Mouse (Mus musculus): ENCODE data around the gene Ankar. TPM values are rescaled to one million over a fixed set of nuclear protein-coding genes. Genes with fewer than 3 reads are reported as not detected.

The Ankar gene
- polyA plus RNA-seq, 1 experiment from 2014 or later, result not detected

- Histone ChIP-seq H3K27ac (no peak overlapping the region), H3K9me3 (no peaks in the 10 kb centered on the region), H3K27me3 (replicated peaks) (no peaks in the 10 kb centered on the region), H3K4me3 (replicated peaks) (no peak overlapping the region), H3K36me3 (no peaks in the 10 kb centered on the region), H3K9ac (no peak overlapping the region), H3K4me2 (replicated peaks) (no peak overlapping the region), H3K4me1 (replicated peaks) (no peaks in the 10 kb centered on the region)
- 30% methylated on average over 4 of the region's 4 CpGs for WGBS
- ATAC-seq, result no peak
These were observed 1.7 kb downstream of the Ankar start for GRCm38 (mm10) chr1:72698651-72699050.

DNA sequence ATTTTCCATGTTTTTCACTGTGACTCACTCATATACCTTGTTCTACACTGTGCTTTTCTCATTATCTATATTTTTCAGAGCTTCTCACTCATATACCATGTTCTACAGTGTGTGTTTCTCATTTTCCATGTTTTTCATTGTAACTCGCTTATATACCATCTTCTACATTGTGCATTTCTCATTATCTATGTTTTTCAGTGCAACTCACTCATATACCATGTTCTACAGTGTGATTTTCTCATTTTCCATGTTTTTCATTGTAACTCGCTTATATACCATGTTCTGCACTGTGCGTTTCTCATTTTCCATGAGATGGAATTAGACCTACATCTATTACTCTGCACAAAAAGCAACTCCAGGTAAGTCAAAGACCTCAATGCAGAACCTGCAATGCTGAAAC is 4.1 kb downstream of the Ankar start:
- H3K27ac ChIP-seq, result no peak overlapping the region
- no peak for ATAC-seq
- no peaks in the 10 kb centered on the region for H3K27me3 ChIP-seq (replicated peaks)
- no peak overlapping the region for H3K4me2 ChIP-seq (replicated peaks)
- H3K4me1 ChIP-seq (replicated peaks), result no peaks in the 10 kb centered on the region
- H3K4me3 ChIP-seq (replicated peaks), result no peak overlapping the region
- no peaks in the 10 kb centered on the region for H3K9me3 ChIP-seq
- H3K36me3 ChIP-seq, result no peaks in the 10 kb centered on the region
- no peak overlapping the region for H3K9ac ChIP-seq
- WGBS, result 48% methylated on average over 3 of the region's 3 CpGs

GRCm38 (mm10) chr1:72673070-72673469 is 27.3 kb downstream of the Ankar start:
- no peaks in the 10 kb centered on the region for H3K4me1 ChIP-seq (replicated peaks)
- no peak for ATAC-seq
- H3K27me3 ChIP-seq (replicated peaks), result no peaks in the 10 kb centered on the region
- H3K27ac ChIP-seq, result no peak overlapping the region
- H3K9ac ChIP-seq, result no peak overlapping the region
- no peaks in the 10 kb centered on the region for H3K9me3 ChIP-seq
- H3K4me2 ChIP-seq (replicated peaks), result no peak overlapping the region
- H3K36me3 ChIP-seq, result no peaks in the 10 kb centered on the region
- WGBS, result 46% methylated on average over 3 of the region's 3 CpGs
- no peak overlapping the region for H3K4me3 ChIP-seq (replicated peaks)

- peak; percentile 43; the same call in 1 of the 2 replicates for ATAC-seq
- Histone ChIP-seq H3K4me2 (replicated peaks) (peak overlapping the region; percentile 56), H3K36me3 (no peaks in the 10 kb centered on the region), H3K9ac (no peak overlapping the region), H3K27ac (no peak overlapping the region), H3K4me1 (replicated peaks) (no peaks in the 10 kb centered on the region), H3K9me3 (no peaks in the 10 kb centered on the region), H3K4me3 (replicated peaks) (peak overlapping the region; percentile 31), H3K27me3 (replicated peaks) (no peaks in the 10 kb centered on the region)
- WGBS, result 37% methylated on average over 49 of the region's 49 CpGs
These were observed 59.5 kb downstream of the Ankar start for GRCm38 (mm10) chr1:72640658-72641410.

DNA sequence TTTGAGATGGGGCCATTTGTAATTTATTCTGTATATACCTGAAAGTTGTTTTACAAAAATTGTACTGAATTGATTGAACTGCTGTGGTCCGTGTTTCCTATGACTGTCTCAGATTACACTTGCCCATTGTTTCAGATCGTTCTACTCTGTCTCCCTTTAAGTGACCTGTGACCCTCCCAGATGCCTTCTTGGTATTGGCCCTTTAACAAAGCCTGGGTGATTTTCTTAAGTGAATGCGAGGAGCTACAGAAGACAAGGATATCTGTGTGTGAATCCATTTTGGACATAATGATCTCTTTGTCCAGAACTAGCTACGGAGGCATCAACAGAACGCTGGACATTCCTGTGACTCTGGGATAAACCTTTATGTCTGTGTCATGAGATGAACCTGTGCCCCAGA is 65.2 kb downstream of the Ankar start:
- WGBS, result 53% methylated on average over 5 of the region's 5 CpGs
- no peak for ATAC-seq

DNA sequence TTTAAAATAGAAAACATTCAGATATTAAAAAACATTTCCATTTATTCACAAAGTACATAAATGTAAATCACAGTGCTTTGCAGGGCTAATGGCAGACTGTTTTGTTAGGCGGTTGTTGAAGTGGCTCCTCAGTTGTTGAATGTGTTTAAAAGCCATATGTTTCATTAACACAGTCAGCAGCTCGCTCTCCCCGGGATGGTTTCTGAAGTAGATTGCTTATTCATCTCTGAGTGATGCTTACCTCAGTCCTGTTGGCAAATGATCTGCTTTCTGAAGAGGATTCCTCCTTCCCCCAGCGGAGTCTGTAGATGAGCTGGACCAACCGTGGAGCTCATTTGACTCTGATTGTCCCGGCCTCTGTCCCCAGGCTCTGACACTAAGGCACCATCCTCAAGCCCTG is 88.2 kb downstream of the Ankar start:
- H3K9me3 ChIP-seq, result no peaks in the 10 kb centered on the region

More for the DNA sequence above, 65.2 kb downstream of the Ankar start:
- H3K4me2 ChIP-seq (replicated peaks), result no peak overlapping the region
- no peak overlapping the region for H3K27ac ChIP-seq
- H3K9me3 ChIP-seq, result no peaks in the 10 kb centered on the region
- H3K4me1 ChIP-seq (replicated peaks), result no peaks in the 10 kb centered on the region
- no peaks in the 10 kb centered on the region for H3K27me3 ChIP-seq (replicated peaks)
- H3K9ac ChIP-seq, result no peak overlapping the region
- no peak overlapping the region for H3K4me3 ChIP-seq (replicated peaks)
- H3K36me3 ChIP-seq, result 0 out of 2 replicates have a peak, but pooled peaks cover 8% of the 10 kb centered on the region

GRCm38 (mm10) chr1:72609887-72610877 is 90.2 kb downstream of the Ankar start:
- WGBS, result 81% methylated on average over 23 of the region's 23 CpGs
- Histone ChIP-seq H3K27me3 (replicated peaks) (no peaks in the 10 kb centered on the region), H3K4me3 (replicated peaks) (no peak overlapping the region), H3K9me3 (no peaks in the 10 kb centered on the region), H3K27ac (no peak overlapping the region), H3K36me3 (0 out of 2 replicates have a peak, but pooled peaks cover 17% of the 10 kb centered on the region), H3K9ac (no peak overlapping the region), H3K4me1 (replicated peaks) (no peaks in the 10 kb centered on the region), H3K4me2 (replicated peaks) (no peak overlapping the region)
- ATAC-seq, result no peak

More for the DNA sequence above, 88.2 kb downstream of the Ankar start:
- Histone ChIP-seq H3K27me3 (replicated peaks) (no peaks in the 10 kb centered on the region), H3K27ac (no peak overlapping the region), H3K36me3 (peaks cover 24% of the 10 kb centered on the region; the same call in 1 of the 2 replicates), H3K4me2 (replicated peaks) (no peak overlapping the region), H3K4me3 (replicated peaks) (no peak overlapping the region), H3K4me1 (replicated peaks) (no peaks in the 10 kb centered on the region), H3K9ac (no peak overlapping the region)
- WGBS, result 90% methylated on average over 6 of the region's 6 CpGs
- ATAC-seq, result no peak

DNA sequence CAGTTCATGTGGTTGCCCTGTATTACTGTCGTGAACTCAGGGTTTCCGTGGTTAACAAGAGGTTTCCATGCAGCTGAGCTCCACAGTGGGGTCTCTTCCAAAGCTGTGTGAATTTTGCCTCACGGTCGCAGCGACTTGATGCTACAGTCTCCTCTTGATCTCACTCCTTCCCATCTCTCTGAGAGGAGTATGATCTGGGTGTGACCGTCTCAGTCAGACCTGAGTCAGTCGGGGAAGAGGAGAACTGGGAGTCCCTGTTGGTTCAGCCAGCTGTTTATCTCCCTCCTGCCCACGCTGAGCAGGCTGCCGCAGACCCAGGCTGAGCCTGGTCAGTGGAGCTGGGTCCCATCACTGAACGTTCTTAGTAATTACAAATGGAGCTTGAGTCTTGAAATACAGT is 91.2 kb downstream of the Ankar start:
- no peak overlapping the region for H3K4me3 ChIP-seq (replicated peaks)
- no peak overlapping the region for H3K9ac ChIP-seq
- WGBS, result 88% methylated on average over 10 of the region's 10 CpGs
- no peaks in the 10 kb centered on the region for H3K4me1 ChIP-seq (replicated peaks)
- H3K9me3 ChIP-seq, result no peaks in the 10 kb centered on the region
- ATAC-seq, result no peak
- no peak overlapping the region for H3K4me2 ChIP-seq (replicated peaks)
- H3K27me3 ChIP-seq (replicated peaks), result no peaks in the 10 kb centered on the region
- H3K36me3 ChIP-seq, result 0 out of 2 replicates have a peak, but pooled peaks cover 17% of the 10 kb centered on the region
- no peak overlapping the region for H3K27ac ChIP-seq

DNA sequence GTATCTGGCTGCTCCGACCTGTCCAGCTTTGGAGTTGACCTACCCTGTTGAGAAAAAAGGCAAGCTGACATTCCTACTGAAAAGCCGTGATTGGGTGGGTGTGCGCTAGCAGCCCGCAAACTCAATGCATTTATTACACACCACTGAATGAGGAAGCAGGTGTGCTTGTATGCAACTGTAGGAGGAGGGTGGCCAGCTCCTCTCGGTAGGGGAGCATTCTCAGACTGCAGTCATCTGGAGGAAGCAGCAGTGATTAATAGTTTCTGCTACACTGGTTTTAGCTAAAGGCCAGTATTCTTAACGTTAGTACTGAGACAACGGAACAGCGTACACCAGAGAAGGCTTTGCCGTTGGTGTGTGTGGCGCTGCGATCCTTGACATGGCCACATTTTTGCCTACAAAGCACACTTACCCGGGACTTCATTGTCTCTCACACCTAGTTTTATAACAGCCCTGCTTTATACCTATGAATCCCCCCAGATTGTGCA is 94.1 kb downstream of the Ankar start:
- Histone ChIP-seq H3K9ac (no peak overlapping the region), H3K27me3 (replicated peaks) (no peaks in the 10 kb centered on the region), H3K9me3 (no peaks in the 10 kb centered on the region), H3K4me1 (replicated peaks) (no peaks in the 10 kb centered on the region), H3K4me3 (replicated peaks) (no peak overlapping the region), H3K27ac (no peak overlapping the region), H3K36me3 (peaks cover 8% of the 10 kb centered on the region; the same call in 1 of the 2 replicates), H3K4me2 (replicated peaks) (no peak overlapping the region)
- no peak for ATAC-seq
- 85% methylated on average over 12 of the region's 12 CpGs for WGBS

- H3K27me3 ChIP-seq (replicated peaks), result no peaks in the 10 kb centered on the region
- no peak overlapping the region for H3K9ac ChIP-seq
- H3K9me3 ChIP-seq, result no peaks in the 10 kb centered on the region
- WGBS, result 93% methylated on average over 5 of the region's 5 CpGs
- no peak overlapping the region for H3K27ac ChIP-seq
- no peak for ATAC-seq
- no peak overlapping the region for H3K4me2 ChIP-seq (replicated peaks)
- no peak overlapping the region for H3K4me3 ChIP-seq (replicated peaks)
- peaks cover 11% of the 10 kb centered on the region for H3K4me1 ChIP-seq (replicated peaks)
- peaks cover 7% of the 10 kb centered on the region; the same call in 1 of the 2 replicates for H3K36me3 ChIP-seq
These were observed 97.6 kb downstream of the Ankar start for GRCm38 (mm10) chr1:72602803-72603202.

GRCm38 (mm10) chr1:72602186-72602585 is 98.2 kb downstream of the Ankar start:
- Histone ChIP-seq H3K36me3 (peaks cover 10% of the 10 kb centered on the region; the same call in 1 of the 2 replicates), H3K4me1 (replicated peaks) (peaks cover 11% of the 10 kb centered on the region), H3K9ac (no peak overlapping the region), H3K9me3 (no peaks in the 10 kb centered on the region), H3K4me3 (replicated peaks) (no peak overlapping the region), H3K27ac (no peak overlapping the region), H3K4me2 (replicated peaks) (no peak overlapping the region), H3K27me3 (replicated peaks) (no peaks in the 10 kb centered on the region)
- WGBS, result 69% methylated on average over 5 of the region's 5 CpGs
- ATAC-seq, result no peak

GRCm38 (mm10) chr1:72601233-72601632 is 99.1 kb downstream of the Ankar start:
- ATAC-seq, result no peak
- peaks cover 11% of the 10 kb centered on the region for H3K4me1 ChIP-seq (replicated peaks)
- H3K4me3 ChIP-seq (replicated peaks), result no peak overlapping the region
- H3K9me3 ChIP-seq, result no peaks in the 10 kb centered on the region
- no peak overlapping the region for H3K4me2 ChIP-seq (replicated peaks)
- H3K36me3 ChIP-seq, result peaks cover 19% of the 10 kb centered on the region; the same call in 1 of the 2 replicates
- H3K9ac ChIP-seq, result no peak overlapping the region
- no peaks in the 10 kb centered on the region for H3K27me3 ChIP-seq (replicated peaks)
- H3K27ac ChIP-seq, result no peak overlapping the region
- 94% methylated on average over 7 of the region's 7 CpGs for WGBS
